Mouse (Mus musculus): ENCODE measurements around the gene Smarcal1.

The Smarcal1 gene

DNA sequence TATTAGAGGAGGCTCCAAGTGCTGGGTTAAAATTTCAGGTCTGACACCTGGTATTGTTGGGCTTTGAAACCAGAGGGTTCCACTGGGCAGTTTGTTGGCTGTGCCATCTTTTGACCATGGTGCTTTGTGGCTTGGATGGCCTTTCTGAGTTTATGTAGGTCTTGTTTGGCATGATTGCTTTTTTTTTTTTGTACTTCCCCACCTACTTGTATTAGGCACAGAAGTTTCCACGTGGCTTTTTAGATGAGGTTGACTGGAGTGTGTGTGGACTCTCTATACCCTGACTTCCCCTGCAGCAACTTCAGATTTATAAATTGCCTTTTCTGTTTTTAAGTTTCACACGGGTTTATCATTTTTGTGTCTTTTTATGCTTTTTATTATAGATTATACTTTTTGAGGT lies 5.7 kb downstream of the Smarcal1 start:
- no peak for DNase-seq (ENCODE audit: low read depth in 1 of 2, low spot score in 2 of 2)

- DNase-seq (ENCODE audit: low read depth in 1 of 2, low spot score in 2 of 2): no peak
These were observed 7.6 kb downstream of the Smarcal1 start for GRCm38 (mm10) chr1:72590636-72591035.

DNA sequence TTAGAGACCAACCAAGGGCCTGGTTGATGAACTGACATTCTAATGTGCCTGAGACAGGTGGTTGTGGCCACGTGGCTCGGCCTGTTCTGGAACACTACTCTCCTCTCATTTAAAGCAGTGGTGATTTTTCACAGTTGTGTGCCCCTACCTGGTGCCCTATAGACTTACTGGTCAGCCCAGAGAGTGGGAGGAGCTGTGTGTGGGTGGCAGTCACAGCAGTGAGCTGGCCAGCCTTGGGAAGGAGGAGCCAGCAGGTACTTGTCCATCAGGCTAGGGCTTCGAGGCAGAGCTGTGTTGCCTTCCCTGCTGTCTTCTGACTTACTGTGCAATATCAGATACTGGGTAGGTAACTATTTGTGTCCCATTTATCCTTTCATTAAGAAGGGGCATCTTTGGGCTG lies 9.3 kb downstream of the Smarcal1 start:
- no peak for DNase-seq (ENCODE audit: low read depth in 1 of 2, low spot score in 2 of 2)

DNA sequence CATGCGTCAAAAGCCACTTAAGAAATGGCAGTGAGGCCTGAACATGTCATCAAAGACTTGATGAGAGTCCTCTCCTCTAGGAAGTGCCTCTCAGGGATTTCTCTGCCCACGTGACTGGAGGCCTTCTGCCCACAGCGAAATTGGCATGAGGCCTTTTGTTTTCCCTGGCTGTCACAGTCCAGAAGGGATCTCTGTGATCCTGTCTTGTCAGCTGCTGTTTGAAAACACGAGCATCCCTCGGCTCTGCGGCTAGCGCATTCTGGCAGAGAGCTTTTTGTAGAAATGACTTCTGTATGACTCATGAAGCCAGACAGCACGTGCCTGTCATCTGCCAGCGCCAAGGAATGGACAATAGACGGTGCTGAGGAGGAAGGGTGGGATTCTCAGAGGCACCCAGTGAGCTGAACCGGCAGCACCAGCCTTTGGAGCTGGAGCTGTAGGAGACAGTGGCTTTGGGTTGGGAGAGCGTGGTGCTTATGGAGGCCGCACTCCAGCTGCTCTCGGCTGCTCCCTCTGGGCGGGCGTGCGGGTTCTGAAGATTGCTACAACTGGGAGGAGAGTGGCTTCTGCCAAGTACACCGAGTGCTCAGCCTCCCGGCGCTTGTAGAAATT lies 10.4 kb downstream of the Smarcal1 start:
- no peak for DNase-seq (ENCODE audit: low read depth in 1 of 2, low spot score in 2 of 2)

DNA sequence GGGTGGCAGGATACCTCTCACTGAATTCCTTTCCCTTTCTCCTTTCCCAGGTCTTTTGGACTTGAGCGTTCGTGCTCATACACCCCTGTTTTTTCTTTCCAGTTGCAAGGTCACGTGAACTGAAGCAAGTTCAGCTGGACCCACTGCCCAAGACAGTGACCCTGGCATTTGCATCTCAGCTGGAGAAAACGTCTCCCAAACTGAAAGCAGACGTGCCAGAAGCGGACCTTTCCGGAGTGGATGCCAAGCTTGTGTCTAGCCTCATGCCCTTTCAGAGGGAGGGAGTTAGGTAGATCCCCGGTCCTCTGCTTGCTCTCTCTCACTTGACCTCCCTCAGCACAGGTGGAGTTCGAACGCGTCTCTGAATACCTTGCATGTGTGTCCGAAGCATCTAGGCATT lies 12.6 kb downstream of the Smarcal1 start:
- no peak for DNase-seq (ENCODE audit: low read depth in 1 of 2, low spot score in 2 of 2)

DNA sequence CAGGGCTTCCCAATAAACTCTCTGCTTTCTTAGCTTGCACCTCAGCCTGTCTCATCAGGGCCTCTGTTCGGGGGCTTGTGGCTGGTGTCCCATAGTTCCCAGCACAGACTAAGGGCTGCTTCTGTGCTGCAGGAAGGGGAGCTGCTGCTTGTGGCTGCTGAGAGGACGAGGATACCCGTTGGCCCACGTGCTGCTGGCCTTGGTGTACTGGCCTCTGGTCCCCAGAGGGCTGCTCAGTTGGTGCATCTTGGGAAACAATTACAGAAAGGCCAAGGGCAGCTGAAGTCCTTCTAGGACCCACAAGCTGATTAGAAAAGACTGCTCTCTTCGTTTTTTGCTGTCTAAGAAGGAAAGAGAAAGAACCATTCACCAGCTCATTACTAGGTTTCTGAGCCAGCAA lies 13.2 kb downstream of the Smarcal1 start:
- DNase-seq (ENCODE audit: low read depth in 1 of 2, low spot score in 2 of 2): no peak

DNA sequence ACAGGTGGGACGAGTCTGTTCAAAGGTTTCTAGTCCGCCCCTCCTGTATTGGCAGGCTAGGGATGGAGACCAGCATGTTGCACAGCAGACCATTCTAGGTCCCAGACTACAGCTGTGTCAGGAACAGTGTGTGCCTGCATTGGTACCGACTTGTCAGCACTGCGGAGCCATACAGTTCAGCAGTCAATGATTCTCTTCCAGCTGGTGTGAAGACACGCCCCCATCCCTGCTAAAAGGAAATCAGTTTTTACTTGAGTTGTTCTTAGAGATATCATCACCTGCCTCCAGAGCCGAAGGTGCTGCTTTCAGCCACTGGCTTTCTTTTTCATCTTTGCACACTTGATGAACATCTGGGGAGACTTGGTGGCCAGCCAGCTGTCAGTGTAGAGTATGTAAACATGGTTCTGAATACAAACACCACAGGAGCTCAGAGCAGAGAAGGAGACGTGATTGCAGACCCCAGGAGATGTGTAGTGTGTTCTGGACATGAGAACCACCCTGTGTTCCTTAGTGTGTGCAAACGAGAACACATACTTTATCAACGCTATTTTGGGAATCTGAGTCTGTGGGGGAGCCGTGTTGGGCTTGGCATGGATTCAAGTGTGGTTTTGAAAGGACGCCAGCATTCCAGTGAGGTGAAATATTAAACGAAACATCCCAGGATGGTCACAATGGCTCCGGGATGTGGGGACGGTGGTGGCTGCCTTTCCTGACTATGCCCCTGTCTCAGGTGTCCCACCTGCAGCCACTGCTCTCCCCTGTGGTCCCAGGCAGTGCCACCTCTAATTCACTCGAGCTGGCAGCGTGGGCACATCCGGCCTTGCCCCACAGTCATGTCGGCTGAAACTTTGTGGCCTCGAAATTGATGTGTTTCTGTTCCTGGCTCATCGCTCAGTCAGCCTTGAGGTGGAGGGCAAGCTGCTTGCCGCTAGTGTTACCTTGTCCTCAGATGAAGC lies 16.4 kb downstream of the Smarcal1 start:
- DNase-seq (ENCODE audit: low read depth in 1 of 2, low spot score in 2 of 2): no peak

GRCm38 (mm10) chr1:72600778-72601177 lies 17.7 kb downstream of the Smarcal1 start:
- DNase-seq (ENCODE audit: low read depth in 1 of 2, low spot score in 2 of 2): no peak

- DNase-seq (ENCODE audit: low read depth in 1 of 2, low spot score in 2 of 2): no peak
These were observed 18.2 kb downstream of the Smarcal1 start for GRCm38 (mm10) chr1:72601233-72601632.

DNA sequence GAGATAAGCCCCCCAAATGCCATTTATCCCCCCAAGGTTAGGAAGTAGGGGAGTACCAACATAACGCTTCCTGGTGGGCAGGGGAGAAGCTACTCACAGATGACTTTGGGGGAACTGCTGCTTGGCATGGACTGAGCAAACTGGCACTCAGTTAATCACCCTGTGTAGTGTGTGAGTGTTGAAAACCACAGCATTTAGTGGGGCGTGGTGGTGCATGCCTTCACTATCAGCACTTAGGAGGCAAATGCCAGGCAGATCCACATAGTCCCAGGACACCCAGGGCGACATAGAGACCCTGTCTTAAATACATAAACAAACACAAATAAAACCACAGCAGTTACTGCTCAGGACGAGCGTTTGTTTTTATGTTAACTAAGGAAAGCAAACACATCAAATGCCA lies 19.1 kb downstream of the Smarcal1 start:
- no peak for DNase-seq (ENCODE audit: low read depth in 1 of 2, low spot score in 2 of 2)

GRCm38 (mm10) chr1:72602803-72603202 lies 19.8 kb downstream of the Smarcal1 start:
- DNase-seq (ENCODE audit: low read depth in 1 of 2, low spot score in 2 of 2): no peak

DNA sequence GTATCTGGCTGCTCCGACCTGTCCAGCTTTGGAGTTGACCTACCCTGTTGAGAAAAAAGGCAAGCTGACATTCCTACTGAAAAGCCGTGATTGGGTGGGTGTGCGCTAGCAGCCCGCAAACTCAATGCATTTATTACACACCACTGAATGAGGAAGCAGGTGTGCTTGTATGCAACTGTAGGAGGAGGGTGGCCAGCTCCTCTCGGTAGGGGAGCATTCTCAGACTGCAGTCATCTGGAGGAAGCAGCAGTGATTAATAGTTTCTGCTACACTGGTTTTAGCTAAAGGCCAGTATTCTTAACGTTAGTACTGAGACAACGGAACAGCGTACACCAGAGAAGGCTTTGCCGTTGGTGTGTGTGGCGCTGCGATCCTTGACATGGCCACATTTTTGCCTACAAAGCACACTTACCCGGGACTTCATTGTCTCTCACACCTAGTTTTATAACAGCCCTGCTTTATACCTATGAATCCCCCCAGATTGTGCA lies 23.2 kb downstream of the Smarcal1 start:
- DNase-seq (ENCODE audit: low read depth in 1 of 2, low spot score in 2 of 2): no peak

DNA sequence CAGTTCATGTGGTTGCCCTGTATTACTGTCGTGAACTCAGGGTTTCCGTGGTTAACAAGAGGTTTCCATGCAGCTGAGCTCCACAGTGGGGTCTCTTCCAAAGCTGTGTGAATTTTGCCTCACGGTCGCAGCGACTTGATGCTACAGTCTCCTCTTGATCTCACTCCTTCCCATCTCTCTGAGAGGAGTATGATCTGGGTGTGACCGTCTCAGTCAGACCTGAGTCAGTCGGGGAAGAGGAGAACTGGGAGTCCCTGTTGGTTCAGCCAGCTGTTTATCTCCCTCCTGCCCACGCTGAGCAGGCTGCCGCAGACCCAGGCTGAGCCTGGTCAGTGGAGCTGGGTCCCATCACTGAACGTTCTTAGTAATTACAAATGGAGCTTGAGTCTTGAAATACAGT lies 26.1 kb downstream of the Smarcal1 start:
- DNase-seq (ENCODE audit: low read depth in 1 of 2, low spot score in 2 of 2): no peak

GRCm38 (mm10) chr1:72609887-72610877 lies 27.1 kb downstream of the Smarcal1 start:
- no peak for DNase-seq (ENCODE audit: low read depth in 1 of 2, low spot score in 2 of 2)

DNA sequence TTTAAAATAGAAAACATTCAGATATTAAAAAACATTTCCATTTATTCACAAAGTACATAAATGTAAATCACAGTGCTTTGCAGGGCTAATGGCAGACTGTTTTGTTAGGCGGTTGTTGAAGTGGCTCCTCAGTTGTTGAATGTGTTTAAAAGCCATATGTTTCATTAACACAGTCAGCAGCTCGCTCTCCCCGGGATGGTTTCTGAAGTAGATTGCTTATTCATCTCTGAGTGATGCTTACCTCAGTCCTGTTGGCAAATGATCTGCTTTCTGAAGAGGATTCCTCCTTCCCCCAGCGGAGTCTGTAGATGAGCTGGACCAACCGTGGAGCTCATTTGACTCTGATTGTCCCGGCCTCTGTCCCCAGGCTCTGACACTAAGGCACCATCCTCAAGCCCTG lies 29.1 kb downstream of the Smarcal1 start:
- no peak for DNase-seq (ENCODE audit: low read depth in 1 of 2, low spot score in 2 of 2)

- no peak for DNase-seq (ENCODE audit: low read depth in 1 of 2, low spot score in 2 of 2)
These were observed 52.2 kb downstream of the Smarcal1 start for GRCm38 (mm10) chr1:72635221-72635620.

DNA sequence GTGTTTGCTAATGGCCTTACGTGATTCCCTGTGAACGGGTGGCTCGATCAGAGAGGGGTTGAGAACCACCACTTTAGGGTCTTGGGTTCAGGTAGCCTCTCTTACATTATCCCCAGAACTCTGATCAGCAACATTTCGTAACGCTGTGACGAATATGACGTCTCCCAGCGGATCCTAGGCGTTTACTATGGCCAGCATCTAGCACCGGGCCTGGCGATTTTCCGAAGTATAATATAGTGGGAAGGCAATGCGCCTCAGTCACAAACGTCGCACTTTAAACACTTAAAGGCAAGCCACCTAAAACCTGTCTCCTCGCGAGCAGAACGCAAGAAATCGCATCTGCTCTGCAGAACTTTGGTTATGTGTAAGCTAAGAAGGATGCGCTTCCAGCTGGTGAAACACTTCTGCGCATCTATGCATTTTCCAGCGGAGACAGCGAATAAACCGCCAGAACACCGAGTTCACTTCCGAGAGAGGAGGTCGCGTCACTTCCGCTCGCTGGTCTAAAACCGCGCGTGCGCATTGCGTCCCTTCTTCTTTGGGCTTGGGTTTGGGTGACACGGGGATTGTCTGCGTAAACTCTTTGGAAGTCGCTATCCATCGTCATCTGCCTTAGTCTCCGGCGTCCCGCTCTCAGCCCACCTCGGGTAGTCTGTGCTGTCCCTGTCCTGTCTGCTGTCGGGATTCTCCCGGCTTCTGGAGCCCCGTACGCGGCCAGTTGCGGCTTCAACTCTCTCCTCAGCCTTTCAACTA lies 57.8 kb downstream of the Smarcal1 start:
- DNase-seq (ENCODE audit: low read depth in 1 of 2, low spot score in 2 of 2): no peak

DNA sequence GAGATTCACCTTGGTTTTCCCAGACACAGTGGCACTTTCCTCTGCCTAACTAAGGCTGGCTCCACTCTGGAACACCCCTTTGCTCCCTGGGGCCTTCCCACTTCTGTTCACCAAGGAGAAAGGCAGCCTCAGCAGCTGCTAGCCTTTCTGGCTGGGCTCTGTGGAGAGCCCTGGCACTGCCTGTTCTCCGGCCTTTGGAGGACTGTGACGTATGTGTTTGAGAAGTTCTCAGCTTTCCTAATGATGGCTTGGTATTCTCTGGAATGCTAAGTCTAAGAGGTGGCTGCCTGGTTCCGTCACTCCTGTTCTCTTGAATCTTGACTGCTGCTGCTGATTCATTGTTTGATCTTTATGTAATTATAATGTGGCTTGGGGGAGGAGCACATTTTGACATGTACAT lies 90.0 kb downstream of the Smarcal1 start:
- no peak for DNase-seq (ENCODE audit: low read depth in 1 of 2, low spot score in 2 of 2)
